ENCODE assay signal across 13 mouse cellular contexts in the genomic region with DNA sequence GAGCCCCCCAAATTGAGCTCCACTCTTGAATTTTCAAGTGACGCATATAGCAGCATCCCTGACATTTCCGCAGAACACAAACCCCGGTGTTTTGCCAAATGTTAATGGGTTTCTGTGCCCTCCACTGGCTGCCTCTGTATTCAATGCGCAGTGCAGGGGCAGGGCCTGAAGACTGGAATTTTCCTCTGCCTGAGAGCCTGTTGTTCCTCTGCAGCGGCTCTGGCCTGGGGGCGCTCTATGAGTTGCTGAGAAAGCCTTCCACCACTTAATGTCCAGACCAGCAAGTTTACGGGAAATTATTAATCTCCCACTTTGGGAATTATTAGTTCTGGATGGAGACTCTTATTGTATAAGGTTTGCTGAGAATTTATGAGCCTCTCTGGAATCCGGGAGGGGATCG. TPM values are rescaled to one million over a fixed set of nuclear protein-coding genes. Genes with fewer than 3 reads are reported as not detected.
DNase-seq lines count a peak whose midpoint lies in the region; ATAC-seq and TF ChIP-seq lines count a peak whose summit lies in the region.
"Had no signal": no experiment of that assay in that cellular context is flagged by ENCODE, and none has a peak within 500 bp of the region (broad histone marks: within the 10 kb centered on the region; RNA-seq: fewer than 3 reads in every experiment).

No protein-coding gene starts in this region.

- H3K4me1 ChIP-seq in embryonic facial prominence, embryonic 15.5 days, result peaks cover 10% of the 10 kb centered on the region; the same call in 1 of the 2 replicates
- peaks cover 16% of the 10 kb centered on the region; the same call in 1 of the 2 replicates for H3K4me1 ChIP-seq in neural tube, embryonic 13.5 days (replicated peaks)
- H3K4me1 ChIP-seq in heart, embryonic 12.5 days (replicated peaks), result no peaks in the 10 kb centered on the region
- no peaks in the 10 kb centered on the region for H3K4me1 ChIP-seq in forebrain, embryonic 15.5 days

- peak; percentile 16; the same call in 1 of the 2 replicates for TF ChIP-seq CTCF in brain, embryonic 14.5 days (IDR thresholded peaks at IDR 0.05; ENCODE audit: borderline replicate concordance, extremely low read depth, insufficient read depth, insufficient read length)

- peak overlapping the region; percentile 48 for H3K27ac ChIP-seq in embryonic facial prominence, embryonic 15.5 days (replicated peaks)
- no peak overlapping the region for H3K27ac ChIP-seq in neural tube, embryonic 13.5 days (replicated peaks)
- H3K27ac ChIP-seq in heart, embryonic 12.5 days (ENCODE audit: poor library complexity, severe bottlenecking), result no peak overlapping the region
- H3K27ac ChIP-seq in forebrain, embryonic 15.5 days (replicated peaks), result no peak overlapping the region
- H3K27ac ChIP-seq: hindbrain, embryonic 10.5 days; macrophage had no signal

- H3K36me3 ChIP-seq in embryonic facial prominence, embryonic 15.5 days, result no peaks in the 10 kb centered on the region
- no peaks in the 10 kb centered on the region for H3K36me3 ChIP-seq in neural tube, embryonic 13.5 days
- H3K36me3 ChIP-seq in heart, embryonic 12.5 days, result no peaks in the 10 kb centered on the region
- H3K36me3 ChIP-seq in forebrain, embryonic 15.5 days, result no peaks in the 10 kb centered on the region
- H3K36me3 ChIP-seq: hindbrain, embryonic 10.5 days had no signal

- no peak for TF ChIP-seq POLR2A in brain, embryonic 14.5 days (IDR thresholded peaks at IDR 0.05; ENCODE audit: borderline replicate concordance, extremely low read depth, insufficient read depth, insufficient read length, poor library complexity, severe bottlenecking)

- H3K4me2 ChIP-seq in embryonic facial prominence, embryonic 15.5 days (replicated peaks), result no peak overlapping the region
- H3K4me2 ChIP-seq in neural tube, embryonic 13.5 days, result no peak overlapping the region
- H3K4me2 ChIP-seq in heart, embryonic 12.5 days, result no peak overlapping the region
- H3K4me2 ChIP-seq in forebrain, embryonic 15.5 days (replicated peaks), result no peak overlapping the region

- 43% methylated on average over 9 of the region's 9 CpGs for WGBS in embryonic facial prominence, embryonic 15.5 days
- 53% methylated on average over 9 of the region's 9 CpGs for WGBS in neural tube, embryonic 13.5 days
- WGBS in heart, embryonic 12.5 days, result 66% methylated on average over 9 of the region's 9 CpGs
- 62% methylated on average over 9 of the region's 9 CpGs for WGBS in forebrain, embryonic 15.5 days

- DNase-seq in kidney, postnatal 10 days, result peak; percentile 65
- no peak for DNase-seq in kidney, adult 11 months
- DNase-seq in brain, embryonic 14.5 days (ENCODE audit: low read depth), result peak; percentile 40
- DNase-seq: adrenal gland, adult 2 months; cerebellum, adult 18-20 months; gastrocnemius, postnatal 25 days; right cerebral cortex, postnatal 4 days had no signal

- H3K27me3 ChIP-seq in embryonic facial prominence, embryonic 15.5 days, result no peaks in the 10 kb centered on the region
- H3K27me3 ChIP-seq in neural tube, embryonic 13.5 days, result no peaks in the 10 kb centered on the region
- 0 out of 2 replicates have a peak, but pooled peaks cover 12% of the 10 kb centered on the region for H3K27me3 ChIP-seq in heart, embryonic 12.5 days (replicated peaks)
- no peaks in the 10 kb centered on the region for H3K27me3 ChIP-seq in forebrain, embryonic 15.5 days

- ATAC-seq in embryonic facial prominence, embryonic 15.5 days (ENCODE audit: insufficient number of reproducible peaks, low FRiP score, low TSS enrichment, low read depth), result peak; percentile 67; the same call in 1 of the 2 replicates
- 0 out of 2 replicates have a peak, but pooled peaks have one; percentile 28 for ATAC-seq in neural tube, embryonic 13.5 days (ENCODE audit: low read depth)
- no peak for ATAC-seq in heart, embryonic 12.5 days (ENCODE audit: insufficient number of reproducible peaks, low FRiP score)
- no peak for ATAC-seq in forebrain, embryonic 15.5 days (replicated peaks)

- no peak overlapping the region for H3K4me3 ChIP-seq in embryonic facial prominence, embryonic 15.5 days (replicated peaks)
- H3K4me3 ChIP-seq in neural tube, embryonic 13.5 days, result no peak overlapping the region
- no peak overlapping the region for H3K4me3 ChIP-seq in heart, embryonic 12.5 days
- H3K4me3 ChIP-seq in forebrain, embryonic 15.5 days, result no peak overlapping the region
- H3K4me3 ChIP-seq: hindbrain, embryonic 10.5 days had no signal

- no peak overlapping the region for H3K9ac ChIP-seq in embryonic facial prominence, embryonic 15.5 days
- no peak overlapping the region for H3K9ac ChIP-seq in neural tube, embryonic 13.5 days
- no peak overlapping the region for H3K9ac ChIP-seq in heart, embryonic 12.5 days
- H3K9ac ChIP-seq in forebrain, embryonic 15.5 days (replicated peaks), result no peak overlapping the region

- no peaks in the 10 kb centered on the region for H3K9me3 ChIP-seq in embryonic facial prominence, embryonic 15.5 days (replicated peaks)
- no peaks in the 10 kb centered on the region for H3K9me3 ChIP-seq in neural tube, embryonic 13.5 days
- H3K9me3 ChIP-seq in heart, embryonic 12.5 days (replicated peaks), result no peaks in the 10 kb centered on the region
- H3K9me3 ChIP-seq in forebrain, embryonic 15.5 days, result no peaks in the 10 kb centered on the region
- H3K9me3 ChIP-seq: hindbrain, embryonic 10.5 days had no signal

RNA-seq across cellular contexts. Expression of gene Ankrd60, which starts 14.0 kb away (rescaled TPM):
- not detected in 2 replicates for polyA plus RNA-seq in brain, embryonic 14.5 days (2012; rRNA removed)
- not detected in 2 replicates for polyA plus RNA-seq in embryonic facial prominence, embryonic 15.5 days (2015; fragmentation: Nextera tagmentation; extraction: Ambion mirVana)
- not detected in 2 replicates for polyA plus RNA-seq in neural tube, embryonic 13.5 days (2015; fragmentation: Nextera tagmentation; extraction: Ambion mirVana)
- polyA plus RNA-seq in heart, embryonic 12.5 days (2016; fragmentation: Nextera tagmentation; extraction: Ambion mirVana), result not detected in 2 replicates
- not detected in 2 replicates for polyA plus RNA-seq in forebrain, embryonic 15.5 days (2015; fragmentation: Nextera tagmentation; extraction: Ambion mirVana)
- polyA plus RNA-seq: adrenal gland, adult 2 months; hindbrain, embryonic 10.5 days; macrophage had no signal

RNA-seq across cellular contexts. Expression of gene 1700021F07Rik, which starts 41.8 kb away (rescaled TPM):
- polyA plus RNA-seq in brain, embryonic 14.5 days (2012; rRNA removed), result not detected in 2 replicates
- polyA plus RNA-seq in embryonic facial prominence, embryonic 15.5 days (2015; fragmentation: Nextera tagmentation; extraction: Ambion mirVana), result not detected in 2 replicates
- not detected in 2 replicates for polyA plus RNA-seq in neural tube, embryonic 13.5 days (2015; fragmentation: Nextera tagmentation; extraction: Ambion mirVana)
- polyA plus RNA-seq in heart, embryonic 12.5 days (2016; fragmentation: Nextera tagmentation; extraction: Ambion mirVana), result not detected in 2 replicates
- not detected in 2 replicates for polyA plus RNA-seq in forebrain, embryonic 15.5 days (2015; fragmentation: Nextera tagmentation; extraction: Ambion mirVana)
- polyA plus RNA-seq: adrenal gland, adult 2 months; hindbrain, embryonic 10.5 days; macrophage had no signal

Comparison
In these comparisons a context has a peak if more than half of its experiments do, and no peak if none do; other contexts are left out.
1. ATAC-seq: peak in embryonic facial prominence, embryonic 15.5 days (single experiment) and neural tube, embryonic 13.5 days (single experiment); none in heart, embryonic 12.5 days (single experiment) and forebrain, embryonic 15.5 days (single experiment).